Mouse (Mus musculus) embryonic facial prominence, embryonic 10.5 days (tissue): ENCODE results near the gene Kcnj9. TPM values are rescaled to one million over a fixed set of nuclear protein-coding genes. Genes with fewer than 3 reads are reported as not detected.

Experiments
- DNase-seq: peaks from one replicate; pipeline ENCODE4 v3.0.0-alpha.2; 2017; ENCODE audit warnings: low spot score
- H3K27ac ChIP-seq: fragments of 300-500 bp; sonication (generic); replicated peaks from 2 replicates; pipeline ENCODE4 v1.5.1; 2016; ENCODE audit warnings: mild to moderate bottlenecking
- H3K27me3 ChIP-seq: fragments of 300-500 bp; sonication (generic); replicated peaks from 2 replicates; pipeline ENCODE4 v1.6.1; 2016; ENCODE audit warnings: low read depth, mild to moderate bottlenecking; ENCODE audit not compliant: poor library complexity, severe bottlenecking
- H3K36me3 ChIP-seq: fragments of 300-500 bp; sonication (generic); replicated peaks from 2 replicates; pipeline ENCODE4 v1.6.1; 2016; ENCODE audit warnings: mild to moderate bottlenecking, moderate library complexity
- H3K4me1 ChIP-seq: fragments of 300-500 bp; sonication (generic); 2 replicates; pipeline ENCODE4 v1.6.1; 2016
- H3K4me3 ChIP-seq: fragments of 300-500 bp; sonication (generic); 2 replicates; pipeline ENCODE4 v1.5.1; 2016; ENCODE audit warnings: mild to moderate bottlenecking, moderate library complexity
- H3K9me3 ChIP-seq: fragments of 300-500 bp; sonication (generic); 2 replicates; pipeline ENCODE4 v1.6.1; 2016; ENCODE audit warnings: mild to moderate bottlenecking
- WGBS: fragments of 180-500 bp; shearing (Covaris S2); methylation state at CpG from one replicate; pipeline ENCODE4 v1.1.7; 2016; 5-methylcytosine and 5-hydroxymethylcytosine counted together
- polyA plus RNA-seq: library from polyadenylated mRNA; unstranded; fragments of >200 nt; fragmentation: Nextera tagmentation; extraction: Ambion mirVana; gene quantifications from 2 replicates; pipeline ENCODE4 v1.2.1, GENCODE M21; 2016

The Kcnj9 gene
- polyA plus RNA-seq, 1 experiment from 2014 or later, result 0.10 TPM

DNA sequence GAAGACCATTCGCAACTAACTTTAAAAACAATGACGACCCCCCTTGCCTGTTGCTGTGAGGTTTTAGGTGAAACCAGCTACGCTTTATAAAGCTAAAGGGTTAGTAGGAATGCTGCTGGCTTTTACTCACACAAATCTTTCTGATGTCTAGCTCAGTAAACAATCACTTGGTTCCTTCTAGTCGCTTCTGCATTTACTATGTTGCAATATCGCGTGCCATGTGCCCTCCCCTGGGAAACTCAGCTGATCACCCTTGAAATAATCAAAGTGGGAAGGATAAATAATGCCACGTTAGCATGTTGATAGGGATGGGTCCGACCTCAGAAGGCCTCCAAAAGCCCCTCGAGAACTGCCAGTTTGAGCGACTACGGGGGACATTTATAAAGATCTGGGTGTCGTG is 18.3 kb upstream of the Kcnj9 start:
- no peak for DNase-seq
- Histone ChIP-seq H3K4me1 (peaks cover 33% of the 10 kb centered on the region), H3K9me3 (no peaks in the 10 kb centered on the region), H3K36me3 (no peaks in the 10 kb centered on the region), H3K4me3 (no peak overlapping the region), H3K27me3 (peaks cover 54% of the 10 kb centered on the region), H3K27ac (no peak overlapping the region)
- WGBS, result 88% methylated on average over 12 of the region's 12 CpGs

DNA sequence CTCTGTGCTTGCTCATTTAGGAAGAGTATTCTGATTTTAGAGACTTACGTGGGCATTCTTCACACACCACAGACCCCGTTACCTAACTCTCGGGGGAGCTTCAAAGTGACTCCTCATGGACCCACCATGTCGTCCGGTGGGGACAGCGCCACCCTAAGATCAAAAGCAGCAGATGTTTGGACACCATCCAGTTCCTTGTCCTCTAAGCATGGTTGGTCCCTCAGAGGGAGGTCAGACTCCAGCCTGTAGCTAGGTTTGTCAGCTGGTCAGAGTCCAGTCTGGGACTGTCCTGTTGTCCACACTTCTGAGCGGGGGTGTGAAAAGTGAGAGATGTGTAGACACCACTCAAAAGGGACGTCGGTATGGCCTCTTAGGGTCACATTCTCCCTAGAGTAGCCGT is 17.6 kb upstream of the Kcnj9 start:
- DNase-seq, result no peak
- Histone ChIP-seq H3K9me3 (no peaks in the 10 kb centered on the region), H3K4me1 (peaks cover 31% of the 10 kb centered on the region), H3K27ac (no peak overlapping the region), H3K36me3 (no peaks in the 10 kb centered on the region), H3K4me3 (no peak overlapping the region), H3K27me3 (peaks cover 54% of the 10 kb centered on the region)
- 88% methylated on average over 10 of the region's 10 CpGs for WGBS

DNA sequence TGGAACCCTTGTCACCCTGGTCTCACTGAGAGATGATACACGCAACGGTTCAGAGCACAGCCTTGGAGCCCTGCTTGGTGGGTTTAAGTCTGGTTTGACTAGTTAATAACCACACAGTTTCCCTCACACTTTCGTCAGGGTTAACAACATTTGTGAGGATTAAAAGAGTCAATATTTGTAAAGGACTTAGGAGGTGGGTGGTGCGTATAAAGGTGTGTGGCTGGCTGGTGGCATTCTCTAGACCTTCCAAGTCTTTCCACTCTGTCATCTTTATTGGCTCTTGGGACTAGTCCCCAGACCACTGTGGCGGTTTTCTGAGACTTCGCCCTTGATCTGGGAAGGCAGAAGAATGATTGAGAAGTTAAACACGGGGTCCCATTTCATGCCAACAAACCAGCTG is 15.7 kb upstream of the Kcnj9 start:
- H3K27me3 ChIP-seq, result peaks cover 54% of the 10 kb centered on the region
- DNase-seq, result no peak
- H3K9me3 ChIP-seq, result no peaks in the 10 kb centered on the region
- H3K4me3 ChIP-seq, result no peak overlapping the region
- 84% methylated on average over 7 of the region's 7 CpGs for WGBS
- peaks cover 24% of the 10 kb centered on the region for H3K4me1 ChIP-seq
- H3K27ac ChIP-seq, result no peak overlapping the region
- H3K36me3 ChIP-seq, result no peaks in the 10 kb centered on the region

DNA sequence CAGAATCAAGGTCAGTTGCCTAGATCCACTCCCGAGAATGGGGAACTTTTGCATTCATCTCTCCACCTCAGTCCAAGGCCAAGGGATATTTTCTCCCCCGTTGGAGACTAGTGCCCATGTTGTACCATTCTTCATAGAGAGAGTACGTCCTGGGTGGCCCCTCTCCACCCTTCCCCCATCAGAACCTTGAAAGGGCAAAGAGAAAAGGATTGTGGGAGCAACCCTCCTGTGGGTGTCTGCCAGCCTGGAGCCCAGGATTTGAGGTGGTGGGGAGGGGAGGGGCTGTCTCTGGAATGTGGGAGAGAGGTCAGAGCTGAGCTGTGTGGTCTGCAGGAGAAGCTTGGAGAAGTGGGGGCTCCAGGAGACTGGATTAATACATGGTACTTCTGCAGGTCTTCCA is 14.8 kb upstream of the Kcnj9 start:
- H3K4me1 ChIP-seq, result peaks cover 15% of the 10 kb centered on the region
- H3K9me3 ChIP-seq, result no peaks in the 10 kb centered on the region
- H3K36me3 ChIP-seq, result no peaks in the 10 kb centered on the region
- DNase-seq, result no peak
- no peak overlapping the region for H3K27ac ChIP-seq
- H3K27me3 ChIP-seq, result peaks cover 54% of the 10 kb centered on the region
- WGBS, result 59% methylated on average over 3 of the region's 3 CpGs
- no peak overlapping the region for H3K4me3 ChIP-seq

DNA sequence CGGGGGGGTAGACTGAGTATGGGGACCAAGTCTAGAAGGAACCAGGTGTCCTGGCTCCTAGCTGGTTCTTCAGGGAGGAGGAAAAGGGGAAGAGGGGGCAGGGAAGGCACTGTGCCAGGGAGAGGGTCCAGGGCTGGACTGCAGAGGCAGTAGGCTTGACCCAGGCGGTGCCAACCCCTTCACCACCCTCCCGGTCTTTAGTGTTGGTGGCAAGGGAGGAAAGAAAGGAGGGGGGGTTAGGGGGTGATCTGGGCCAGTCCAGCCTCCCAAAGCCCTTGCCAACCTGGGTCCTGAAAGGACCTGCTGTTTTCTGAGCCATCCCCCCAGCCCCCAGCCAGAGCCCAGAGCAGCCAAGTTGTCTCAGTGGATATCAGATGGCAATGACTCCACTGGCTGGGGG is 13.6 kb upstream of the Kcnj9 start:
- WGBS, result 83% methylated on average over 3 of the region's 3 CpGs
- no peaks in the 10 kb centered on the region for H3K36me3 ChIP-seq
- H3K27ac ChIP-seq, result no peak overlapping the region
- H3K27me3 ChIP-seq, result peaks cover 65% of the 10 kb centered on the region
- H3K9me3 ChIP-seq, result no peaks in the 10 kb centered on the region
- DNase-seq, result no peak
- H3K4me3 ChIP-seq, result no peak overlapping the region
- H3K4me1 ChIP-seq, result peaks cover 15% of the 10 kb centered on the region

DNA sequence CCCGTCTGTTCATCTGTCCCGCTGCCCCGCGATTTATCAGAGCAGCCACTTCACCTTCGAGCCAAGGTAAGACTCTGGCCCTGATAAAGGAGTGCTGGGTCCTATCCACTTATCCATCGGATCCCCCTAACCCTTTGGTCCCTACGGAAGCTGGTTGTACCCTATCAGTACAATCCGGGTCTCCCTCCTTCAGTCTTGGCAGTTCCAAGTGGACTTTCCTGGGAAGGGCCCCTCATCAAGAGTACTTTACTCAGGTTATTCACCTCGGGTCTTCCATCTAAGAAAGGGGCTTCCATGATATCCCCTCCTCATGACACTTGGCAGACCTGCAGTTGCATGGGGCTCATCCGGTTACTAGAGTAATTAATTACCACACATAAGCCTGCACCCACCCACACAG is 12.3 kb upstream of the Kcnj9 start:
- Histone ChIP-seq H3K27me3 (peaks cover 67% of the 10 kb centered on the region), H3K27ac (peak overlapping the region; percentile 30; the same call in 1 of the 2 replicates), H3K9me3 (no peaks in the 10 kb centered on the region), H3K36me3 (no peaks in the 10 kb centered on the region), H3K4me1 (peaks cover 15% of the 10 kb centered on the region), H3K4me3 (peak overlapping the region; percentile 63)
- WGBS, result 21% methylated on average over 10 of the region's 10 CpGs
- no peak for DNase-seq

DNA sequence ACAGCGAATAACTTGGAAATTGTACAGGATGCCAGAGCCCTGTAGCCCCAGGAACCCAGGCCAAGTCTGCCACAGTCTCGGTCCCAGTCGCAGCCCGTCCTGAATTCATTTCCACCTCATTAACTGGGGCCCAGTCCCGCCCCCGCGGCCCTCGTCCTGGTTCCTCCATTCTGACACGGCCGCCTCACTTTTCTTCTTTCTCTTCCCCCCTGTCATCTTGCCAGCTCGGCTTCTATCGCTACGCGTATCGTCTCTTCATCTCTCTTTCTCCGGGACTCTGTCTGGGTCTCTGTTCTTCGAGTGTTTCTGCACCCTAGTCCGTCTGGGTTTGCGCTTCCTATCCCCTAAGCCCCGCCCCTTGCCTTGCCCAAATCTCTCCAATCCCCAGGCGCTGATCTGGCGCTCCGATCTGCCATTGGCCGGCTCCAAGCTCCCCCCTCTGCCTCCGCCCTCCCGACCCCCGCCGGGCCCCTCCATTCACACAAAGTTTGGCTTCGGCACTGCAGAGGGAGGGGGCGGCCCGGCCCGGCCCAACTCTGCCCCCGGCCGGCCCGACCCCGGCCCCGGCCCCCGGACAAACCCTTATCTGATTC is 11.7 kb upstream of the Kcnj9 start, which contains the start of gene Kcnj10:
TSS of gene Kcnj10 (plus strand) at position 482 of the 593 bp plus-strand sequence.
- H3K27me3 ChIP-seq, result peaks cover 62% of the 10 kb centered on the region
- H3K36me3 ChIP-seq, result no peaks in the 10 kb centered on the region
- H3K27ac ChIP-seq, result peak within 1 kb of the TSS; percentile 30
- H3K9me3 ChIP-seq, result no peaks in the 10 kb centered on the region
- H3K4me1 ChIP-seq, result peaks cover 15% of the 10 kb centered on the region
- DNase-seq, result peak; percentile 87
- H3K4me3 ChIP-seq, result peak within 1 kb of the TSS; percentile 63
- WGBS, result 2% methylated on average over 38 of the region's 38 CpGs

DNA sequence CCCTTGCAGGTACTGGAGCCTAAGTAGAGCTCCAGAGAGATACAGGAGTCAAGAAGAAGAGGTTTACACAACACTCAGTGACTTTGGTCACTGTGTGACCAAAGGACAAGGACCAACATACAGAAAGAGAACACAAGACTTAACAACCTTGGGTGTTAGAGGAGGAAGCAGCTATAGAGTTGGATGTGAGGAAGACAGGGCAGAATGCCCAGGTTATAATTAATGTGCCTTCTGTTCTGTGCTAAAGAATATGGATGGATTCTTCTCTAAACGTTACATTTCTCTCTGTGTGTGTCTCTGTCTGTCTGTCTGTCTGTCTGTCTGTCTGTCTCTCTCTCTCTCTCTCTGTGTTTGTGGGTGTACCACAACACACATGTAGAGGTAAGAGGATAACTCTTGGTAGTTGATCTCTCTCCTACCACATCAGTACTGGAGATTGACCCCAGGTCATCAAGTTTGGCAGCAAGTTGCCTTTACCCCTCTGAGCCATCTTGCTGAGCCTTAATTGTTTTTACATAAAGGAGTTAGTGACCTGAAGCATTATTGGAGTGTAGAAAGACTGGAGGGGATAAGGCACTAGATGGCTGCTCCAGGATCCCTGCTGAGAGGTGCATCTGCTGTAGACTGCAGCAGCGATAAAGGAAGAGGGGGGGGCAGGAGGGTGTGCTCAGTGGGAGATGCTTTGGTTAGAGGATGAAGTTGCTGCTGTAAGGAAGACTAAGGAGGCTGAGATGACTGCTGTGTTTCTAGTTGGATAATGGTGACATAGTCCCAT is 8.5 kb upstream of the Kcnj9 start:
- H3K36me3 ChIP-seq, result no peaks in the 10 kb centered on the region
- peaks cover 71% of the 10 kb centered on the region for H3K27me3 ChIP-seq
- peaks cover 11% of the 10 kb centered on the region for H3K4me1 ChIP-seq
- H3K4me3 ChIP-seq, result no peak overlapping the region
- WGBS, result 33% methylated on average over 2 of the region's 2 CpGs
- H3K27ac ChIP-seq, result no peak overlapping the region
- no peak for DNase-seq
- H3K9me3 ChIP-seq, result no peaks in the 10 kb centered on the region

DNA sequence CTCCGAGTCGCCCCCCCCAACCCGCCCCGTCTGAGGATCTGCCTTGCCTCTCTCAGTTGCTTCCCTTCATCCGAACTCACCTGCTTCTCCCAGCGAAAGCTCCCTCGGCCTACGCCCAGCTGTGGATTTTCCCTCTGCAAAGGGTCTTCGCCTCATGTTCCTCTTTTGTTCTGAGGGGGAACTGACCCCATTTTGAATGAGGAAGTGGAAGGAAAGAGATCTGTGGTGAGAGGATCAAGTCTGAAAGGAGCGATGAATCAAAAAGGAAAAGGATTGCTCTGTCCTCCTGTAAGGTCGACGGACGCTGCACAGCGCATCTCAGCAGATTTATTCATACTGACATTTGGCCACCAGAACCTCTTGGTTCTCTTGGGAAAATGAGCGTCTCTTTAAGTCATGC is 6.7 kb upstream of the Kcnj9 start:
- Histone ChIP-seq H3K9me3 (no peaks in the 10 kb centered on the region), H3K4me3 (no peak overlapping the region), H3K27me3 (peaks cover 63% of the 10 kb centered on the region), H3K27ac (no peak overlapping the region), H3K4me1 (peaks cover 5% of the 10 kb centered on the region), H3K36me3 (no peaks in the 10 kb centered on the region)
- 77% methylated on average over 15 of the region's 15 CpGs for whole genome bisulfite sequencing
- no peak for DNase-seq

DNA sequence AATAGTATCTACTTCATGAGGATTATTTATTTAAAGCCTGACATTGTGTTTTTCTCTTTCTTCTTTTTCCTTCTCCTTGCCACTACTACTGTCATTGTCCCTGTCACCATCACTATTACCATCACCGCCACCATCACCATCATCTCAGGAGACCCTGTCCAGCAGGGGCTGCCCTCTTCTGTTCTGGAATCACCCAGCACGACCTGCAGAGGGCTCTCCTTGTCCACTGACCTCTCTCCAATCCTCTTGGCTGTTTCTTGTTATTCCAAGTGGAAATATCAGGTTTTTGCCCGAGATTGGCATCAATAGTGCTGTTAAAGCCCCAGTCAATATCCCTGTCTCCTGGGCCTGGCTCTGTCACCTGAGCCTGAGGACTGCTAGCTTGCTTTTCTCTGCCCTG is 4.4 kb upstream of the Kcnj9 start:
- DNase-seq, result no peak
- Histone ChIP-seq H3K27me3 (peaks cover 63% of the 10 kb centered on the region), H3K36me3 (no peaks in the 10 kb centered on the region), H3K27ac (no peak overlapping the region), H3K4me1 (peaks cover 8% of the 10 kb centered on the region), H3K9me3 (no peaks in the 10 kb centered on the region), H3K4me3 (no peak overlapping the region)
- 20% methylated on average over 3 of the region's 3 CpGs for WGBS

DNA sequence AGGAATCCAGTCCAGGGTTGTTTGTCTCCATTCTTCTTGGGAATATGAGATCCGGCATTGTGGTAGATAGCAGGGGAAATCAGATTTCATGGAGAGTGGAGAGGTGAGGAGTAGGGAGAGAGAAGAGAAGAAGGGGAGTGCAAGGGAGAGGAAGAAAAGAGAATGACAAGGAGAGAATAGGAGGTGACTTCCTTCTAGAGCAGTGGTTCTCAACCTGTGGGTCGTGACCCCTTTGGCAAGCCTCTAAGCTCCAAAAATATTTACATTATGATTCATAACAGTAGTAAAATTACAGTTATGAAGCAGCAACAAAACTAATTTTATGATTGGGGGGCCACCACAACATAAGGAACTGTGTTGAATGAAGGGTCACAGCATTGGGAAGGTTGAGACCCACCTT is 3.8 kb upstream of the Kcnj9 start:
- peaks cover 63% of the 10 kb centered on the region for H3K27me3 ChIP-seq
- no peak overlapping the region for H3K4me3 ChIP-seq
- 82% methylated on average over 2 of the region's 2 CpGs for WGBS
- H3K36me3 ChIP-seq, result no peaks in the 10 kb centered on the region
- H3K9me3 ChIP-seq, result no peaks in the 10 kb centered on the region
- DNase-seq, result no peak
- peaks cover 8% of the 10 kb centered on the region for H3K4me1 ChIP-seq
- no peak overlapping the region for H3K27ac ChIP-seq

DNA sequence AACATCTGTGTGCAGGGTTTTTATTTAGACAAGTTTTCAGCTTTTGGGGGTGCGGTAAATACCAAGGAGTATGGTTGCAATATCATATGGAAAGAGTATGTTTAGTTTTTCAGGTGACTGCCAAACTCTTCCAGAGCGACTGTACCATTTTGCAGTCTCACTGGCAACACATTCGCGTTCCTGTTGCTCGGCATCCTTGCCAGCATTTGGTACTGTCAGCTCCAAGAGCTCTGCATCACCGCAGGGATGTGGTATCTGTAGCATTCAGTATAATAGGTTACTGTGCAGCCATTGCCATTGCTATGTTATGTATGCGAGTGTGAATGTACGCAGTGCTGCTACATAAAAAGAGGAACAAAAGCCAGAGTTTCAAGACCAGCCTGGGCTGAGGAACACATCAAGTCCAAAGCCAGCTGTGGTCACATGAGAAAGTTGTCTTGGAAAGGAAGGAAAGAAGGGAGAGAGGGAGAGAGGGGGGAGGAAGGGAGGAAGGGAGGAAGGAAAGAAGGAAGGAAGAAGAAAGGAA is 2.4 kb upstream of the Kcnj9 start:
- peaks cover 71% of the 10 kb centered on the region for H3K27me3 ChIP-seq
- no peak for DNase-seq
- 78% methylated on average over 8 of the region's 8 CpGs for WGBS
- no peaks in the 10 kb centered on the region for H3K9me3 ChIP-seq
- no peaks in the 10 kb centered on the region for H3K36me3 ChIP-seq
- no peak overlapping the region for H3K27ac ChIP-seq
- H3K4me1 ChIP-seq, result peaks cover 9% of the 10 kb centered on the region
- no peak overlapping the region for H3K4me3 ChIP-seq

DNA sequence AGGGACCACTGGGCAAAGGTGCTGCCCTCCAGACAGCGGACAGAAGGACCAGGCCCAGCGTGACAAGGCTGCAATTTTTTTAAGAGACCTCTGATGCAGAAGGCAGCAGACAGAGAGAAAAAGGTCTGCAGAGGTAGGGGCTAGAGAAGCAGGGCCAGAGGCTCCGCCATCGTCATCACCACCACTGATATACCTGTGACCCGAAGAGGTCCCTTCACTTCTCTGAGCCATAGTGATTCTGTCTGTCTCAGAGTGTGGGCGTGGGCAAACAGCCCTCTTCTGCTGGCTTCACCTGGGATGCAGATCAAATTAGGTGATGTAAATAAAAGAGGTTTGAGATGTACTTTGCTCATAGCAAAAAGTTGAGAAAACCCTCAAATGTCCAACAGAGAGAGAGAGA is 498 bp upstream of the Kcnj9 start:
- DNase-seq, result no peak
- H3K36me3 ChIP-seq, result no peaks in the 10 kb centered on the region
- peaks cover 19% of the 10 kb centered on the region for H3K4me1 ChIP-seq
- no peaks in the 10 kb centered on the region for H3K9me3 ChIP-seq
- 73% methylated on average over 6 of the region's 6 CpGs for WGBS
- H3K4me3 ChIP-seq, result no peak overlapping the region
- H3K27ac ChIP-seq, result no peak overlapping the region
- peaks cover 88% of the 10 kb centered on the region for H3K27me3 ChIP-seq
